Mouse (Mus musculus) c-Kit-negative CD71-positive TER-119-positive erythroid progenitor cells, embryonic 14.5 days (primary cell): ENCODE measurements around the gene Scn11a.
A peak's percentile ranks its signal among the peaks of the same experiment; 100 is the strongest.

Experiments
- DNase-seq: peaks from one replicate; pipeline ENCODE4 v3.0.0-alpha.2; 2013; ENCODE audit warnings: low read depth, low spot score

The Scn11a gene

GRCm38 (mm10) chr9:119795254-119795912 lies 29.9 kb downstream of the Scn11a start:
- DNase-seq, result no peak

- no peak for DNase-seq
Measured at GRCm38 (mm10) chr9:119794470-119794869, 30.8 kb downstream of the Scn11a start.

GRCm38 (mm10) chr9:119792505-119792904 lies 32.8 kb downstream of the Scn11a start:
- DNase-seq, result no peak

- no peak for DNase-seq
Measured at GRCm38 (mm10) chr9:119780901-119781300, 44.4 kb downstream of the Scn11a start.

- DNase-seq, result no peak
Measured at GRCm38 (mm10) chr9:119776661-119777060, 48.6 kb downstream of the Scn11a start.

- peak; percentile 4 for DNase-seq
Measured at GRCm38 (mm10) chr9:119768585-119768984, 56.7 kb downstream of the Scn11a start.

- DNase-seq, result no peak
Measured at GRCm38 (mm10) chr9:119760226-119760625, 65.0 kb downstream of the Scn11a start.

GRCm38 (mm10) chr9:119759457-119759856 lies 65.8 kb downstream of the Scn11a start:
- DNase-seq, result no peak

- no peak for DNase-seq
Measured at GRCm38 (mm10) chr9:119751507-119751906, 73.7 kb downstream of the Scn11a start.

- DNase-seq, result no peak
Measured at GRCm38 (mm10) chr9:119749112-119749511, 76.1 kb downstream of the Scn11a start.

- DNase-seq, result no peak
Measured at GRCm38 (mm10) chr9:119743900-119744299, 81.4 kb downstream of the Scn11a start.

GRCm38 (mm10) chr9:119743312-119743711 lies 81.9 kb downstream of the Scn11a start:
- DNase-seq, result no peak

GRCm38 (mm10) chr9:119741101-119741786 lies 84.0 kb downstream of the Scn11a start:
- no peak for DNase-seq

- peak; percentile 38 for DNase-seq
Measured at GRCm38 (mm10) chr9:119728412-119729097, 96.7 kb downstream of the Scn11a start.

GRCm38 (mm10) chr9:119726990-119727389 lies 98.3 kb downstream of the Scn11a start:
- no peak for DNase-seq

- DNase-seq, result no peak
Measured at GRCm38 (mm10) chr9:119725293-119725862, 99.9 kb downstream of the Scn11a start.

GRCm38 (mm10) chr9:119719222-119719621 lies 106.0 kb downstream of the Scn11a start, which contains the start of gene Scn10a:
Scn10a (minus strand) TSS chr9:119719322.
- DNase-seq, result no peak

- DNase-seq, result no peak
Measured at GRCm38 (mm10) chr9:119706700-119707099, 118.6 kb downstream of the Scn11a start.
